Mouse (Mus musculus): ENCODE results near the gene Cox6b2.
"Not testable (repeated sequence)": the region's sequence is repeated elsewhere in the genome, so short reads cannot be mapped to it uniquely, and the experiment has no call there.

The Cox6b2 gene

GRCm38 (mm10) chr7:4752821-4753570 is at the start of gene Cox6b2:
Gene Cox6b2, minus strand, starts transcription at chr7:4753094.
- DNase-seq (ENCODE audit: low read depth), result no peak

- DNase-seq (ENCODE audit: low read depth), result no peak
Observed at GRCm38 (mm10) chr7:4802247-4802646, 49.4 kb upstream of the Cox6b2 start.

- DNase-seq (ENCODE audit: low read depth), result peak; percentile 77
Observed at GRCm38 (mm10) chr7:4795767-4796433, 43.0 kb upstream of the Cox6b2 start.

- DNase-seq (ENCODE audit: low read depth), result no peak
Observed at GRCm38 (mm10) chr7:4794631-4795168, 41.8 kb upstream of the Cox6b2 start.

- peak; percentile 27 for DNase-seq (ENCODE audit: low read depth)
Observed at GRCm38 (mm10) chr7:4793674-4794073, 40.8 kb upstream of the Cox6b2 start.

GRCm38 (mm10) chr7:4793248-4793647 is 40.4 kb upstream of the Cox6b2 start:
- not testable (repeated sequence) for DNase-seq (ENCODE audit: low read depth)

- peak; percentile 98 for DNase-seq (ENCODE audit: low read depth)
Observed at GRCm38 (mm10) chr7:4792278-4793212, 39.7 kb upstream of the Cox6b2 start, which contains the start of gene Rpl28. Gene Rpl28, plus strand, starts transcription at chr7:4792874.

GRCm38 (mm10) chr7:4789436-4789935 is 36.6 kb upstream of the Cox6b2 start, which contains the start of gene Tmem238:
Gene Tmem238, minus strand, starts transcription at chr7:4789656.
- peak; percentile 35 for DNase-seq (ENCODE audit: low read depth)

GRCm38 (mm10) chr7:4788499-4789435 is 35.9 kb upstream of the Cox6b2 start:
- DNase-seq (ENCODE audit: low read depth), result peak; percentile 84

- peak; percentile 28 for DNase-seq (ENCODE audit: low read depth)
Observed at GRCm38 (mm10) chr7:4783667-4784268, 30.9 kb upstream of the Cox6b2 start.

GRCm38 (mm10) chr7:4782759-4783158 is 29.9 kb upstream of the Cox6b2 start, which contains the start of the genes Il11 and Tmem190:
Gene Il11, minus strand, starts transcription at chr7:4782859.
Gene Tmem190, plus strand, starts transcription at chr7:4782937.
- no peak for DNase-seq (ENCODE audit: low read depth)

- no peak for DNase-seq (ENCODE audit: low read depth)
Observed at GRCm38 (mm10) chr7:4782130-4782529, 29.2 kb upstream of the Cox6b2 start.

- DNase-seq (ENCODE audit: low read depth), result peak; percentile 65
Observed at GRCm38 (mm10) chr7:4779921-4780320, 27.0 kb upstream of the Cox6b2 start.

GRCm38 (mm10) chr7:4777851-4778637 is 25.1 kb upstream of the Cox6b2 start:
- no peak for DNase-seq (ENCODE audit: low read depth)

GRCm38 (mm10) chr7:4776861-4777830 is 24.3 kb upstream of the Cox6b2 start:
- no peak for DNase-seq (ENCODE audit: low read depth)

- DNase-seq (ENCODE audit: low read depth), result no peak
Observed at GRCm38 (mm10) chr7:4776131-4776530, 23.2 kb upstream of the Cox6b2 start.

- no peak for DNase-seq (ENCODE audit: low read depth)
Observed at GRCm38 (mm10) chr7:4771202-4771601, 18.3 kb upstream of the Cox6b2 start, which contains the start of gene Fam71e2. Gene Fam71e2, minus strand, starts transcription at chr7:4771302.

All from 416B (cell line).